Mouse (Mus musculus) hindbrain, embryonic 14.5 days (tissue): ENCODE results near the gene Slco3a1. TPM values are rescaled to one million over a fixed set of nuclear protein-coding genes. Genes with fewer than 3 reads are reported as not detected.
A peak's percentile ranks its signal among the peaks of the same experiment; 100 is the strongest.

Source experiments
- ATAC-seq: fragments of 200-750 bp; cut with Nextera tagmentation; 2 replicates; pipeline ENCODE4 v1.8.0; 2017; ENCODE audit warnings: moderate number of reproducible peaks, mild to moderate bottlenecking, moderate TSS enrichment, moderate library complexity; ENCODE audit not compliant: low FRiP score
- DNase-seq: peaks from one replicate; pipeline ENCODE4 v3.0.0-alpha.2; 2015; ENCODE audit warnings: low spot score
- H3K27ac ChIP-seq: fragments of 300-500 bp; sonication (generic); 2 replicates; pipeline ENCODE4 v1.5.1; 2014; ENCODE audit warnings: mild to moderate bottlenecking, moderate library complexity
- H3K27me3 ChIP-seq: fragments of 300-500 bp; sonication (generic); 2 replicates; pipeline ENCODE4 v1.6.1; 2014; ENCODE audit warnings: mild to moderate bottlenecking, low read length, mixed read lengths; ENCODE audit not compliant: control insufficient read depth, insufficient read depth
- H3K36me3 ChIP-seq: fragments of 300-500 bp; sonication (generic); replicated peaks from 2 replicates; pipeline ENCODE4 v1.6.1; 2014; ENCODE audit not compliant: control insufficient read depth, insufficient read depth
- H3K4me1 ChIP-seq: fragments of 300-500 bp; sonication (generic); replicated peaks from 2 replicates; pipeline ENCODE4 v1.6.1; 2014; ENCODE audit warnings: antibody characterized with exemption, low read length, mixed read lengths; ENCODE audit not compliant: control insufficient read depth, insufficient read depth
- H3K4me2 ChIP-seq: fragments of 300-500 bp; sonication (generic); replicated peaks from 2 replicates; pipeline ENCODE4 v1.6.1; 2014; ENCODE audit warnings: mild to moderate bottlenecking, moderate library complexity
- H3K4me3 ChIP-seq: fragments of 300-500 bp; sonication (generic); replicated peaks from 2 replicates; pipeline ENCODE4 v1.5.1; 2014; ENCODE audit warnings: mild to moderate bottlenecking, low read length
- H3K9ac ChIP-seq: fragments of 300-500 bp; sonication (generic); 2 replicates; pipeline ENCODE4 v1.6.1; 2014
- H3K9me3 ChIP-seq: fragments of 300-500 bp; sonication (generic); 2 replicates; pipeline ENCODE4 v1.6.1; 2016; ENCODE audit warnings: low read length; ENCODE audit not compliant: control insufficient read depth
- WGBS: fragments of 180-500 bp; shearing (Covaris S2); extraction: QIAGEN DNeasy Blood & Tissue Kit; methylation state at CpG from one replicate; pipeline ENCODE4 v1.1.7; 2014; 5-methylcytosine and 5-hydroxymethylcytosine counted together
- polyA plus RNA-seq: library from polyadenylated mRNA; unstranded; fragments of >200 nt; fragmentation: Nextera tagmentation; extraction: Ambion mirVana; gene quantifications from 2 replicates; pipeline ENCODE4 v1.2.1, GENCODE M21; 2014

Gene Slco3a1
- polyA plus RNA-seq, 1 experiment from 2014 or later, result 14.6 TPM

- no peak overlapping the region for H3K4me3 ChIP-seq
- no peak overlapping the region for H3K4me2 ChIP-seq
- H3K27me3 ChIP-seq, result no peaks in the 10 kb centered on the region
- peaks cover 28% of the 10 kb centered on the region for H3K4me1 ChIP-seq
- no peak for DNase-seq
- H3K9ac ChIP-seq, result no peak overlapping the region
- 71% methylated on average over 7 of the region's 7 CpGs for WGBS
- ATAC-seq, result no peak
- H3K36me3 ChIP-seq, result no peaks in the 10 kb centered on the region
- H3K9me3 ChIP-seq, result no peaks in the 10 kb centered on the region
- peak overlapping the region; percentile 65; the same call in 1 of the 2 replicates for H3K27ac ChIP-seq
These were observed 206.2 kb downstream of the Slco3a1 start for GRCm38 (mm10) chr7:74348318-74348890.

- Histone ChIP-seq H3K4me1 (peaks cover 28% of the 10 kb centered on the region), H3K9me3 (no peaks in the 10 kb centered on the region), H3K36me3 (no peaks in the 10 kb centered on the region), H3K27ac (no peak overlapping the region), H3K4me2 (no peak overlapping the region), H3K27me3 (no peaks in the 10 kb centered on the region), H3K4me3 (no peak overlapping the region), H3K9ac (no peak overlapping the region)
- ATAC-seq (no peak), DNase-seq (no peak)
- WGBS, result 79% methylated on average over 9 of the region's 9 CpGs
These were observed 207.6 kb downstream of the Slco3a1 start for GRCm38 (mm10) chr7:74347026-74347425.

- Histone ChIP-seq H3K4me3 (no peak overlapping the region), H3K4me2 (no peak overlapping the region), H3K27me3 (no peaks in the 10 kb centered on the region), H3K9ac (no peak overlapping the region), H3K36me3 (no peaks in the 10 kb centered on the region), H3K9me3 (no peaks in the 10 kb centered on the region), H3K27ac (no peak overlapping the region), H3K4me1 (peaks cover 29% of the 10 kb centered on the region)
- whole genome bisulfite sequencing, result 48% methylated on average over 3 of the region's 3 CpGs
- ATAC-seq (no peak), DNase-seq (no peak)
These were observed 208.1 kb downstream of the Slco3a1 start for GRCm38 (mm10) chr7:74346451-74346850.

- Histone ChIP-seq H3K9me3 (no peaks in the 10 kb centered on the region), H3K27me3 (no peaks in the 10 kb centered on the region), H3K9ac (no peak overlapping the region), H3K27ac (no peak overlapping the region), H3K4me1 (0 out of 2 replicates have a peak, but pooled peaks cover 3% of the 10 kb centered on the region), H3K36me3 (no peaks in the 10 kb centered on the region), H3K4me3 (no peak overlapping the region), H3K4me2 (no peak overlapping the region)
- DNase-seq (no peak), ATAC-seq (no peak)
- 41% methylated on average over 4 of the region's 4 CpGs for WGBS
These were observed 213.3 kb downstream of the Slco3a1 start for GRCm38 (mm10) chr7:74341149-74341805.

GRCm38 (mm10) chr7:74340419-74340954, 214.1 kb downstream of the Slco3a1 start:
- H3K36me3 ChIP-seq, result no peaks in the 10 kb centered on the region
- WGBS, result 89% methylated on average over 8 of the region's 8 CpGs
- H3K4me1 ChIP-seq, result 0 out of 2 replicates have a peak, but pooled peaks cover 3% of the 10 kb centered on the region
- DNase-seq (no peak), ATAC-seq (no peak)
- no peak overlapping the region for H3K27ac ChIP-seq
- no peaks in the 10 kb centered on the region for H3K27me3 ChIP-seq
- H3K4me3 ChIP-seq, result no peak overlapping the region
- H3K4me2 ChIP-seq, result no peak overlapping the region
- H3K9me3 ChIP-seq, result no peaks in the 10 kb centered on the region
- H3K9ac ChIP-seq, result no peak overlapping the region

DNA sequence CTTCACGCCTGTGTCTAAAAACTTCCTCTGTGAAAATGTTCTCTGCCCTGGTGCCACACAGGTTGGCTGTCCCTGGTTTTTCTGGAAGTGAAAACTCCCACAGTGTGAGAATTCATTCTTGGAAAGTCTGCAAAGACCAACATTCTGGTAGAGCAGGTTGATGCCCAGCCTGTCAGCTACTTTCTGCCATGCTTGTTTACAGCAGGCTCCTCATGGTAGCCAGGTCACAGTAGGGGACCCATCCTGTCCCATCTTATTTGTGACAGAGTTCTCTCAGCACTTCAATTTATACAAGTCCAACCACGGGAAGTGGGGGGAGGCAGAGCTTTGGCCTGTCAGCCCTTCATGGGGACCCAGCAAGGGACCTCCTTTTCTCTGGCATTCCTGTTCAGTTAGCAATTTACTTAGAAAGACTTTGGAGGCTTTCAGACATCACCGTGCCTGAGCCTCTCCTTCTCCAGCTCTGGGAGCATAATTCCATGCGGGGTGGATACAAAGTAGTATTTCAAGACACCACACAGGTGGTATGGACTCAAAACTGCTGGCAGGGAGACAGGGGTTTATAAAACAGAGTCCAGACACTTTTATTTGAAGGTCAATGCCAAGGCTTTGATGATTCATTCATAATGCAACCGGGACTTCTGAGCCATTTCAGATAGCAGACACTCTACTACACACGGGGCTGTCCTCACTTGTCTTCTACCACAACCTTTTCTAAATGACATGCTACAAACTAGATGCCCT, 216.7 kb downstream of the Slco3a1 start:
- Histone ChIP-seq H3K4me1 (0 out of 2 replicates have a peak, but pooled peaks cover 3% of the 10 kb centered on the region), H3K9ac (no peak overlapping the region), H3K4me3 (no peak overlapping the region), H3K4me2 (no peak overlapping the region), H3K36me3 (no peaks in the 10 kb centered on the region), H3K9me3 (no peaks in the 10 kb centered on the region), H3K27ac (no peak overlapping the region), H3K27me3 (no peaks in the 10 kb centered on the region)
- ATAC-seq (no peak), DNase-seq (no peak)
- WGBS, result 82% methylated on average over 6 of the region's 6 CpGs

DNA sequence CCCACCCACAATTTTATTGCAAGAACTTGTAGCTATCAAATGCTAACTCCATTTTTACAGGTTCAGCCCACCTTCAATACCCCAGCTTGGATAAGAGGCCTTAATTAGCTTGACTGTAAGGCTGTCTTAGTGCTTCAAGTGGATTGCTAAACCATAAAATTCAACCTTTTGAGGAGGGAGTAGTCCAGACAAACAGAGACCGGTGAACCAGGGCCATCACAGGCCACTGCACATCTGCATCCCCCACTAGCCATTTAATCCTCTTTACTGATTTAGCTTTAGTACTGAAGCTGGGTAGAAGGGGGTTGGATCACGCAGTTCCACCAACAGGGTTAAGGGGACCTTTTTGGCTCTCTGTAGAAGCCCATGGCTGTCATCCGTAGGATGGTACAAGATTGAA, 222.3 kb downstream of the Slco3a1 start:
- H3K27ac ChIP-seq, result no peak overlapping the region
- DNase-seq (no peak), ATAC-seq (no peak)
- no peaks in the 10 kb centered on the region for H3K36me3 ChIP-seq
- H3K4me3 ChIP-seq, result no peak overlapping the region
- no peaks in the 10 kb centered on the region for H3K27me3 ChIP-seq
- H3K4me2 ChIP-seq, result no peak overlapping the region
- 76% methylated on average over 3 of the region's 3 CpGs for WGBS
- no peak overlapping the region for H3K9ac ChIP-seq
- no peaks in the 10 kb centered on the region for H3K9me3 ChIP-seq
- peaks cover 20% of the 10 kb centered on the region for H3K4me1 ChIP-seq

DNA sequence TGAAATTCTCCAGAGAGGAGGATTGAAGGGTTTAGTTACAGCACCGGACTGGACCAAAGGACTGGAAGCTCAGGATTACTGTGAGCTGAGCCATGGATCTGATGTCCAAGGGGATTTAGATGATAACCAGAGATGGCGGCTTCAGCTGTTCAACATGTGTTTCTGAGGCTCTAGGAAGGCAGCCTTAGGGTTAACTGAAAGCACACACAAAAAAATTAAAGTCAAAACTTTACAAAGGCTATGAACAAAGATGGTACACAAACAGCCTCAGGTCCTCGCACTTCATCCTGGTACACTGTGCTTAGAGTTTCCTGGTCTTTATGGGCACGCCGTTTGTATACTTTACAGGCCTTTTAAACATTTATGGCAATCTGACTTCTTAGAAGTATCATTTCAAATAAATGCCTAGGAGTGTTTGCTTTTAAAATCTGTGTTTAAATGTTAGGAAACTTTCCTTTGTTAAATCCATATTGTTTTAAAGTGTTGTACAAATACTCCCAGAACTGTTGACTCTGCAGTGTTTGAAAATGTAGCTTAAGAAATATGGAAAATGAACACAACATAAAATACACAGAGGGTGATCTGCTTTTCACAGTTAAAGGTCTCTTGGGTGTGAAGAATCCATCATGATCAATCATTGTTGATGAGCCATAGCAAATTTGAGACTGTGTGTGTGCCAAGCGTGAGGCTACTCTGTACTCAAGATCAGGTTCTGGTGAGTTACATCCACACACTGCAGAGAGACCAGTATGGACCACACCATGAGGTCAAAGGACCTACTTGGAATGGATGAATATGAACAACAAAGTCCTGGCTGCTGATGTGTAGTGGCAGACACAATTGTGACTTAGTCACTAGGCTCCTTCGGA, 223.5 kb downstream of the Slco3a1 start:
- 57% methylated on average over 7 of the region's 7 CpGs for WGBS
- H3K27ac ChIP-seq, result no peak overlapping the region

More for the DNA sequence above, 223.5 kb downstream of the Slco3a1 start:
- Histone ChIP-seq H3K4me1 (peaks cover 20% of the 10 kb centered on the region), H3K27me3 (no peaks in the 10 kb centered on the region), H3K36me3 (no peaks in the 10 kb centered on the region), H3K4me3 (no peak overlapping the region), H3K9ac (no peak overlapping the region), H3K9me3 (no peaks in the 10 kb centered on the region), H3K4me2 (no peak overlapping the region)
- no peak for ATAC-seq
- no peak for DNase-seq
